Mouse (Mus musculus): ENCODE measurements around the gene Tpcn1.

The Tpcn1 gene

GRCm38 (mm10) chr5:120577935-120578441 lies 10.5 kb downstream of the Tpcn1 start:
- DNase-seq: peak in 1 of 2 experiments; percentile 44

- DNase-seq: no peak
These were observed 11.6 kb downstream of the Tpcn1 start for GRCm38 (mm10) chr5:120576781-120577301.

- no peak for DNase-seq
These were observed 13.9 kb downstream of the Tpcn1 start for GRCm38 (mm10) chr5:120574469-120575063.

GRCm38 (mm10) chr5:120571056-120571740 lies 17.3 kb downstream of the Tpcn1 start:
- DNase-seq: no peak

GRCm38 (mm10) chr5:120570289-120570897 lies 18.1 kb downstream of the Tpcn1 start:
- no peak for DNase-seq

GRCm38 (mm10) chr5:120569791-120570190 lies 18.7 kb downstream of the Tpcn1 start:
- no peak for DNase-seq

DNA sequence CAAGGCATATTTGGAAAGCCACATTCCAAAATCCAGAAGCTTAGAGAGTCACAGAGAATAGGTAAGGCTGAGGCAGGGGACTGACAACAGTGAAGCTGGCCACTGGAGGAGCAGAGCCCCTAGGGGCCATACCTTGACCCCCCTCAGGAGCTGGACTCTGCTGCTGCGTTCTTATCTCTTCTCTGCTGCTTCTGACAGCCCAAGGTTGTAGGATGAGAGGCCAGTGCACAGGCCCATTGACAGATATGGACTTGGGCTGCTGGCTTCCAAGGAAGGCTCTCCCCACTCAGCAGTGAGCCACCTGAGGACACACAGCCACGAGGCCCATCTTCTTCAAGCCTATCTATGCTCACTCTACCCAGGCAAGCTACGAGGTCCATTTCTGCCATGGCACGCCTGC lies 19.5 kb downstream of the Tpcn1 start:
- DNase-seq: no peak

GRCm38 (mm10) chr5:120568336-120568768 lies 20.1 kb downstream of the Tpcn1 start:
- DNase-seq: no peak

GRCm38 (mm10) chr5:120567761-120568211 lies 20.7 kb downstream of the Tpcn1 start:
- DNase-seq: no peak

GRCm38 (mm10) chr5:120567253-120567701 lies 21.2 kb downstream of the Tpcn1 start:
- no peak for DNase-seq

DNA sequence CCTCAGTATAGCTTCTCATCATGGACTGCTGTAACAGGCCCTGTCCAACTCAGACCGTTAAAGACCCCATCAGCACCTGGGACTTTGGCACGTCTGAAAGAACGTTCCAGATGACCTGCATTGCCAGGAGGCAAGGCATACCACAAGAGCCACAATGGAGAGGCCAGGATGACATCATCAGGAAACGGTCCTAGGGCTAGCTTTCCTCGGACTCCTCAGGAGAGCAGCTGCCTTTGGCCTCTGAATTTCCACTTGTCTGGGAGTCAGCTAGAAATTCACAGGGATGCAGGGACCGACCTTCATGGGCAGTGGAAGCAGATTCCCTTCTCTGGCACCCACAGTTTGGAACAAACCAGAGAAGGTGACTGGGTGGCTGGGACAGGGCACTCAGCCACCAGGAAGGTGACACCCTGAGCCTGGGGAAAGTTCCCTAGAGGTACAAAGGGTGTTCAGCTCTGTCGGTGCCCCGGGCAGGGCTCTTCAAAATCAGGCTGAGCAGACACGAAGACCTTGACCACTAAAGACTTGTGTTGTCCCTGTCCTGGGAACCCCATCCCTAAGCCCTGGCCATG lies 21.7 kb downstream of the Tpcn1 start:
- no peak for DNase-seq

DNA sequence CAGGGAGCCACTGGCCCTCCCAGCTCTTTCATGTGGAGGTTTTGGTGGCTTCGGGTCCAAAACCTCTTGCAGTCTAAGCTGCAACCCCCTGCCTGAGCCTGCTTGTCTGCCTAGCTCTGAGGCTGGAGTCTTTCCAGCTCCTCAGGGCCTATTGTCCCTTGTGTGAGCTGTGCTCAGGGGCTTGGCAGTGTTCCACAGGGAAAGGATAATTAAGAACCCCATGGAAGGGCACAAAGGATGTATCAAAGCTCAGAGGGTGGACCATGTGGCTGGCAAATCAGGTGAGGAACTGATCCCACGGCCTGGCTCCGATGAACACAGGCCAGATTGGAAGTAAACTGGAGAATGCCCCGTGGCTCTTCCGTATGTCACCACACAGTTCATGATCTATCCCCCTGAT lies 22.4 kb downstream of the Tpcn1 start:
- no peak for DNase-seq

DNA sequence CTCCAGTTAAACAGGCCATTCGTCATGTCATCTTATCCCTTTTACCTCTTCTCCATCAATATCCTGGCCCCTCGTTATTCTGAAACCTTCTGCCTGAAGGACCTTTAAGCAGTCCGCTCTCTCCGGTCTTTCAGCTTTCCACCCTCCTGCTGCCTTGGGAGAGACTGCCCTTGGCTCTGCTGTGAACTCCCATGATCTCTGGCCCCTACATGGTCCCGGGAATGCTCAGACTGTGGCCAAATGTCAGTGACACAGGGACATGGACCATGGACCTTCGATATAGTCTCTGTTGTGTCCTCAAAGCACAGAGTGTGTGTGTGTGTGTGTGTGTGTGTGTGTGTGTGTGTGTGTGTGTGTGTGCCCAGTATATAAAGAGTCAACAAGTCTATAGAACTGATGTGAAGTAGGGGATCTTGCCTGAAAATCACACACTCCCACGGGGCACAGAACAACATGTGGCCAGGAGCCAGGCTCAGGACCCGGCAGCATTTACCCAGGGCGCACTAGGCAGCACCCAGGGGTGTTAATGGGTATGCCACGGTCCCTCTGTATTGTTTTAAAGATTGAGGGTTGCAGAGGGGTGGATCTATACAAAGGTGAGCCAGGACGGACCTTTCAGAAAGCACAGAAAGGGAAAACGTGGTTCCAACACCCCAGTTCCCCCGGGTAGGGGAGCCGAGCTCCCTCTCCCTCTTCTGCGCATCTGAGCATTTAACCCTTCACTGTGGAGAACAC lies 23.1 kb downstream of the Tpcn1 start:
- no peak for DNase-seq

DNA sequence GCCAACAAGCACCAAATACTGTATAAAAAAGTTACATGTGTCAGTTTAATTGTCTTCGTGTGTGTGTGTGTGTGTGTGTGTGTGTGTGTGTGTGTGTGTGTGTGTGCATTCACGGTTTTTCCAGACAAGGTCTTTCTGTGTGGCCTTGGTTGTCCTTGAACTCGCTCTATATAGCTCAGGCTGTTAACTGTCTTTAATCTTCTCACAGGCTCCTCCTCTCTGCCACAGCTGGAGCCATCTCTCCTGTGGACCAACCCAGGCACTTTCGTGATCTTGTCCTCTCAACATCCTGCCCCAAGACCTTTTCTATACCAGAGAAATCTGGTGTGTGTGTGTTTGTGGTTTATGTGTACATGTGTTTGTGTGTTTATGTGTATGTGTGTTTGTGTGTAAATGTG lies 24.6 kb downstream of the Tpcn1 start:
- DNase-seq: no peak

DNA sequence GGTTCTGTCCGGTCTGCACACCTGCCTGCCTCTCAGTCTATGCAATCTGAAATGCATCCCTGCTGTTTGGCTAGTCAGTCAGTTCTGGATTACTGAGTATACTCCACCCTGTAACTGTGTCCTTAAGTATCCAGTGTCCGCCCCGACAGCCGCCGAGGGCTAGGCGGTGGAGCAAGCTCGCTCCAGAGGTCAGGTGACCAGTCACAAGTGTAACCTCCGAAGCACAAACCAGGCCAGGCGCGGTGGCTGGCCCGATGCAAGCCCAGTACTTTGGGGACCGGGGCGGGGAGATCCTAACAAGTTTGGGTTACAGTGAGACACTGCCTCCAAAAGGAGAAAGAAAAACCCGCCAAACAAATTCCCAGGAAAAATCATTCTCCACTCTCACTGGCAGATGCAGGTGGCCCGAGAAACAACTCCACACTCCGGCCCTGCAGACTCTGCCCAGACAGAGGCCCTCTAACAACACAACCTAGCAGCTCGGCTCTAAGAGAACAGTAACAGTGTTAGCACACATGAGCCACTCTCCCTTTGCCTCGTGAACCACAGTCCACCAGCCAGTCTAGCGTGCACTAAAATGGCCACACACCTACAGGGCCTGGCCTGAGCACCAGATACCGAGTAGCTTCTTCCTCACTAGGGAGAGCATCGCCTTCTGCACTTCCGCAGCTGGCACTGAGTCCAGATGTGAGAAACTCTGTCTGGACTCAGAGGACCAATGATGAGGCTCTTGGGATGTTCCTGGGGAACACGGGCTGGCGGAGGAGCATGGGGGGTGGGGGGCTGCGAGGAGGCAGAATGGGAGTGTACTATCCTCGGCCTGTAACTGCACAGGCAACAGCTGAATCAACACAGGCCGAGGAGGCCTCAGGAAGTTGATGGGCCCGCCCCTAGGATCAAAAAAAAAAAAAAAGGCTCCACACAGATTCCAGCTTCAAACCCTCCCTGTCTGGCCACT lies 25.2 kb downstream of the Tpcn1 start:
- DNase-seq: no peak

DNA sequence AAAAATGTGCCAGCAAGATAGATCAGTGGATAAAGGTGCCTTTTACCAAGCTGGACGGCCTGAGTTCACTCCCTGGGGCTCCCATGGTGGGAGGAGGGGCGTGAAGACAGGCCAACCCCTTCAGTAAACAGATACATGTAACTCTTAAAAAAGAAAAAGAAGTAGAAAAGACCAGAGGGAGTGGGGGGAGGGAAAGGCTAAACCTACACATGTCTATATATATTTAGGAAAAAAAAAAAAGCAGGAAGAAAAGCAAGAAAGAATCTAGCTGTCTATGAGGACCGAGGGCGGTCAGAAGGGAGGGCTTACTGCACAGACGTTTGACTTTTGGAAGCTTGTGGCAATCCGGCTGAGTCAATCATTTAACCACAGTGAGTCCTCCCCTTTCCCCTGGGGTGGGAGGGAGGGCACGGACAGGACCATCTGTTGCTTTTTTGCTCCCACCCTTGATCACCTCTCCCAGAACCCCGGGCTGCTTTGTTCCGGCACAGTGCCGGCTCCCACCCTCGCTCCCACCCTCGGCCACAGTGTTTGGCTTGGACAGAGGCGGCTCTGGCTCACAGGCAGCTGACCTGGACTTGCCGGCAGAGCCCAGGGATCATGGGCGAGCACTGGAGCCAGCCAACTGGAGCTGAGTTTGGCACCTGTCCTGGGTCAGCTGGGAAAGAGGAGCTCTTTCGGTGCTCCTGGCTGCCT lies 27.7 kb downstream of the Tpcn1 start:
- DNase-seq: no peak

DNA sequence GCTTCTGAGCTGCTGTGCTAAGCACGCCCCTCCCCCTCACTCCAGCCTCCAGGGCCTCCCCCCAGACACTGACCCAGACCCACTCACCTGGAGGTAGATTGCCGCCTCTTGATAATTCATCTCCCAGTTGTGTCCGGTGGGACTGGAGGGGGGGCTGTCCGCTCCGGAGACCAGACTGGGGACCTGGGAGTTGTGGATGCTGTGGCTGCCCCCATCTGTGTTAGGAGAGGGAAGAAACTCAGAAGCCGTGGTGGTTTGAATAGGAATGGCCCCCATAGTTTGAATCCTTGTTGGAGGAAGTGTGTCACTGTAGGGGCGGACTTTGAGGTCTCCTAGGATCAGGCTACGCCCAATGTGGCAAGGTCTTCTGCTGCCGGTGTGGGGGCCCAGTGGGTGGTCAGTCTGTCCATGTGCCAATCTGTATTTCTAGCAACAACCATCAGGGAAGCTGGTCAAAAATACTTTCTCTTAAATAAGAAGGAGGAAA lies 28.3 kb downstream of the Tpcn1 start:
- no peak for DNase-seq

GRCm38 (mm10) chr5:120558762-120559161 lies 29.7 kb downstream of the Tpcn1 start:
- peak in 1 of 2 experiments; percentile 35 for DNase-seq

- no peak for DNase-seq
These were observed 30.4 kb downstream of the Tpcn1 start for GRCm38 (mm10) chr5:120558041-120558440.

GRCm38 (mm10) chr5:120555871-120556270 lies 32.6 kb downstream of the Tpcn1 start:
- no peak for DNase-seq
